Mouse (Mus musculus) kidney, embryonic 14.5 days (tissue): Measurements from ENCODE around the gene Slc12a8. TPM values are rescaled to one million over a fixed set of nuclear protein-coding genes. Genes with fewer than 3 reads are reported as not detected.

Source experiments
- ATAC-seq: fragments of 200-750 bp; cut with Nextera tagmentation; 2 replicates; pipeline ENCODE4 v1.8.0; 2017; ENCODE audit warnings: moderate number of reproducible peaks, mild to moderate bottlenecking, moderate TSS enrichment, moderate library complexity; ENCODE audit not compliant: low FRiP score, low TSS enrichment
- H3K27ac ChIP-seq: fragments of 300-500 bp; sonication (generic); 2 replicates; pipeline ENCODE4 v1.5.1; 2014; ENCODE audit warnings: low read depth, mild to moderate bottlenecking, low read length, moderate library complexity, mixed read lengths
- H3K27me3 ChIP-seq: fragments of 300-500 bp; sonication (generic); 2 replicates; pipeline ENCODE4 v1.6.1; 2014; ENCODE audit warnings: mild to moderate bottlenecking, low read length; ENCODE audit not compliant: control insufficient read depth, insufficient read depth
- H3K36me3 ChIP-seq: fragments of 300-500 bp; sonication (generic); 2 replicates; pipeline ENCODE4 v1.6.1; 2014; ENCODE audit warnings: low read length, mixed read lengths; ENCODE audit not compliant: control insufficient read depth, insufficient read depth
- H3K4me1 ChIP-seq: fragments of 300-500 bp; sonication (generic); 2 replicates; pipeline ENCODE4 v1.6.1; 2014; ENCODE audit warnings: low read length, mixed read lengths; ENCODE audit not compliant: control insufficient read depth, insufficient read depth
- H3K4me2 ChIP-seq: fragments of 300-500 bp; sonication (generic); replicated peaks from 2 replicates; pipeline ENCODE4 v1.6.1; 2014; ENCODE audit warnings: low read depth, mild to moderate bottlenecking, low read length
- H3K4me3 ChIP-seq: fragments of 300-500 bp; sonication (generic); 2 replicates; pipeline ENCODE4 v1.5.1; 2014; ENCODE audit warnings: mild to moderate bottlenecking, low read length
- H3K9ac ChIP-seq: fragments of 300-500 bp; sonication (generic); 2 replicates; pipeline ENCODE4 v1.6.1; 2014; ENCODE audit warnings: low read depth, mild to moderate bottlenecking, low read length, moderate library complexity
- H3K9me3 ChIP-seq: fragments of 300-500 bp; sonication (generic); 2 replicates; pipeline ENCODE4 v1.6.1; 2016; ENCODE audit warnings: low read length; ENCODE audit not compliant: control insufficient read depth
- WGBS: fragments of 180-500 bp; shearing (Covaris S2); extraction: QIAGEN DNeasy Blood & Tissue Kit; methylation state at CpG from one replicate; pipeline ENCODE4 v1.1.7; 2014; 5-methylcytosine and 5-hydroxymethylcytosine counted together
- polyA plus RNA-seq: library from polyadenylated mRNA; unstranded; fragments of >200 nt; fragmentation: Nextera tagmentation; extraction: Ambion mirVana; gene quantifications from 2 replicates; pipeline ENCODE4 v1.2.1, GENCODE M21; 2014

Gene Slc12a8
- polyA plus RNA-seq, 1 experiment from 2014 or later: 1.2 TPM

DNA sequence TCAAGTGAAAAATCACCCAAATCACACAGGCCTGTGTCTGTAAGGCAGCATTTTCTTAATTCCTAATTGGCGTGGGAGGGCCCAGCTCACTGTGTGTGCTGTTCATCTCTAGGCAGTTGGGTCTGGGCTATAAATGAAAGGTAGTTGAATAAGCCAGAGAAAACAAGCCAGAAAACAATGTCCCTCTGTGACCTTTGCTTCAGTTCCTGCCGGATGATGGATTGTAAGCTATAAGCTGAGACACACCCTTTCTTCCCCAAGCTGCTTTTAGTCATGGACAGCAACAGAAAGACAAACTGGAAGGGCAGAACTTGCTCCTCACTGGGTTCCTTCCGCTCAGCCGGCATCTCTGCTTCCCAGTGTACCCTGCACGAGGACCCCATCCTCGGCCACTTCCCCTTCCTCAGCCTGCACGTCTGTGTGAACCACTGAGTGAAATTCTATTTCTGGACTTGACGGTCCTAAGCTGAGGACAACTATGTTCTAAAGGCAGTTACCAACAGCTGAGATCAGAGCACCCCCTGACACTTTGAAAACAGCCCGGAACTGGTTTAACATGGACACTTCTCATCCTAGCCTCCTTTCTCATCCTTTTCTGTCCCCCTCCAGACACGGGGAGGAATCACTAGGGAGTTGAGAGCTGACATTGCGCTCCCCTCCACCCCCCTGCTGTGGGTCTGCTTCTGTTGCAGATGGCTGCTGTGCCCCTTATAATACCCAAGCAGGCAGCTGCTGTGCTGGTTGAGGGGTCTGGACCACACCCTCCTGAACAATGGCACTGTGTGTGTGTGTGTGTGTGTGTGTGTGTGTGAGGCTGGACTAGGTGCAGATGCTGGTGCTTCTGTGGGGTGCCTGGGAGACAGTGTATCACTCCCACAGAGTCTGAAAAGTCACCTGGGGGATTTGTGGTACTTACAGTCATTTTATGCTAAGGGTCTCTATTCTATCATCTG, 12.7 kb downstream of the Slc12a8 start:
- H3K36me3 ChIP-seq: no peaks in the 10 kb centered on the region
- WGBS: 66% methylated on average over 11 of the region's 11 CpGs
- no peak overlapping the region for H3K4me3 ChIP-seq
- no peak overlapping the region for H3K9ac ChIP-seq
- H3K27ac ChIP-seq: peak overlapping the region; percentile 70; the same call in 1 of the 2 replicates
- no peak overlapping the region for H3K4me2 ChIP-seq
- H3K27me3 ChIP-seq: no peaks in the 10 kb centered on the region
- H3K4me1 ChIP-seq: peaks cover 11% of the 10 kb centered on the region; the same call in 1 of the 2 replicates
- ATAC-seq: peak; percentile 59; the same call in 1 of the 2 replicates
- peaks cover 7% of the 10 kb centered on the region; the same call in 1 of the 2 replicates for H3K9me3 ChIP-seq

DNA sequence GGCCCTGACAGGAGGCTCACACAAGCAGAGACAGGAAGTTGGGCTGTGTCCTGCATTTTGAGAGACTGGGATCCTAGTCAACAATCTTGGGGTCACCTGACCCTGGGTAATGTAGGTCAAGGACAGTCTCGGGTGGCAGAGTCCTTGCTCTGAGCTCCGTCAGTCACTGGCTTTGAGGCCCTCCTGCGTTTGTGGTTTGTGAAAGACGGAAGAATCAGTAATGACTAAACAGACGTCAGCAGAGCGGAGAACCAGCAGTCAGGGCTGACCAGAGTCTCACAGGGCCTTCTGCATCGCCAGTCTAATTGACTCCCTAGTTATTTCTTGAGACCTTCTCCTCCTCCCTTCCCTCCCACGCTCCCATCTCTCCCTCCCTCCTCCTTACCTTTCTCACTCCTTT, 14.1 kb downstream of the Slc12a8 start:
- Histone ChIP-seq H3K27me3 (no peaks in the 10 kb centered on the region), H3K4me3 (no peak overlapping the region), H3K9ac (no peak overlapping the region), H3K4me2 (no peak overlapping the region), H3K36me3 (no peaks in the 10 kb centered on the region), H3K4me1 (peaks cover 11% of the 10 kb centered on the region; the same call in 1 of the 2 replicates), H3K9me3 (peaks cover 7% of the 10 kb centered on the region; the same call in 1 of the 2 replicates), H3K27ac (no peak overlapping the region)
- 55% methylated on average over 8 of the region's 8 CpGs for WGBS
- ATAC-seq: no peak

DNA sequence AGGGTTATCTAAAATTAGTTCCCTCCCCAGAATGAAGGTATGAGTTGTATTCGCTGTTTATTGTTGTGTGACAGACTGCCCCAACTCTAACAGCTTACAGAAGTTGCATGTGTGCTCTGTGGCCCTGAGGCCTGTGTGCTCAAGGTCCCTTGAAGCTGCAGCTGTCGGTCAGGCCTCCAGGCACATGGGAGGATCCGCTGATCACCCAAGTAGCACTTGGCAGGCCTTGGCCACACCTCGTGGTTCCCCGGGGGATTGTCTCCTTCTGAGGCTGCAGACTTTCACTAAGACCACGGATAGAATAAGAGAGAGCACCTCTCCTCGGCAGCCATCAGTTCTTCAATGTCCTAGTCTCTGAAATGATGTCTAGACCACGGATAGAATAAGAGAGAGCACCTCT, 19.3 kb downstream of the Slc12a8 start:
- H3K27me3 ChIP-seq: no peaks in the 10 kb centered on the region
- no peaks in the 10 kb centered on the region for H3K9me3 ChIP-seq
- no peaks in the 10 kb centered on the region; the same call in 1 of the 2 replicates for H3K4me1 ChIP-seq
- no peak overlapping the region for H3K4me2 ChIP-seq
- ATAC-seq: no peak
- H3K9ac ChIP-seq: no peak overlapping the region
- H3K4me3 ChIP-seq: no peak overlapping the region
- no peaks in the 10 kb centered on the region for H3K36me3 ChIP-seq
- 75% methylated on average over 8 of the region's 8 CpGs for WGBS
- no peak overlapping the region for H3K27ac ChIP-seq

DNA sequence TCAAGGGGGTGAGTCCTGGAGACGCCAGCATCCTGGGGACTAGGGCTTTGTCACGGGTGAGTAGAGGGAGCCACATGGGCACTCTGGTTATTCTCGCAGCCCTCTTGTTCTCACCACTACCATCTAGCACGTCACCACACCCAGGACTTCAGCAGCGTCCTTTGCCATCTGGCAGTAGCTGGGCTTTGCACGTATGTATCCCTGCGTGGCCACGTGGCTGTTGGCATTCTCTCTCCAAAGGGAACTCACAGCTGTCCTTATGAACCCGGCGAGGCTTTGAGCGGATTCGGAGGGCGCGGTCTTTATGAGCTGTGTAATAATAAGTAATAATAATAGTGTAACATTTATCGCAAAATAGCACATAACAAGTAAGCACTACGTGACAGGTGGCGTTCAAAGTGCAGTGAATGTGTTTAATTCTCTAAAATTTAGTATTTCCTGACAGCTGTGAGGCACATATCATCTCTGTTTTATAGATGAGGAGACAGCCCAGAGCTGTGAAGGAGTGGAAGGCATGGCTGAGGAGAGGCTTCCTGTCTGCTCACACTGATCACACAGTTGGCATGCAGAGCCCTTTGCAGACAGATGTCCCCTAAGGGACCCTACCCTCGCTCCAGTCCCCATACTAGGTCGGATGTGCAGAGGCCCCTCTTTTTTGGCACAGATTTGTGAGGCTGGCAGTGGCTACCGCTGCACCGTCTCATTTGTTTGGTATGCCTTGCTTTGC, 20.5 kb downstream of the Slc12a8 start:
- Histone ChIP-seq H3K4me3 (no peak overlapping the region), H3K4me2 (no peak overlapping the region), H3K9me3 (no peaks in the 10 kb centered on the region), H3K27me3 (no peaks in the 10 kb centered on the region), H3K27ac (no peak overlapping the region), H3K4me1 (no peaks in the 10 kb centered on the region; the same call in 1 of the 2 replicates), H3K36me3 (no peaks in the 10 kb centered on the region), H3K9ac (no peak overlapping the region)
- WGBS: 72% methylated on average over 21 of the region's 21 CpGs
- no peak for ATAC-seq

DNA sequence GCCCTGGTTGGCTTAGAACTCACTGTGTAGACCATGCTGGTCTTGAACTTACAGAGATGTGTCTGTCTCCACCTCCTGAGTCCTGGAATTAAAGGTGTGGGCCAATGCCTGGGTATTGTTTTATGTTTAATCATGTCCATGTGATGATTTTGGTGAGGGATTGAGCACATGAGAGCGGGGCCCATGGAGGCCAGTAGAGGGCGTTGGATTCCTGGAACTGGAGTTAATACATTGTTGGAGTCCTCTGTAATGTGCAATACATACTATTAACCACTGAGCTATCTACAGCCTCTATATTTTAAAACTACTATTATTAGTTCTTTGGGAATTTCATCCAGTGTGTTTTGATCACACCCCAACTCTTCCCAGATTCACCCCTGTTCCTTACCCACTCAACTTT, 27.2 kb downstream of the Slc12a8 start:
- ATAC-seq: no peak
- H3K4me3 ChIP-seq: no peak overlapping the region
- 0 out of 2 replicates have a peak, but pooled peaks cover 2% of the 10 kb centered on the region for H3K9me3 ChIP-seq
- H3K27ac ChIP-seq: no peak overlapping the region
- H3K4me2 ChIP-seq: no peak overlapping the region
- no peaks in the 10 kb centered on the region for H3K36me3 ChIP-seq
- 100% methylated on average over 2 of the region's 2 CpGs for WGBS
- no peaks in the 10 kb centered on the region for H3K4me1 ChIP-seq
- H3K9ac ChIP-seq: no peak overlapping the region
- no peaks in the 10 kb centered on the region for H3K27me3 ChIP-seq

DNA sequence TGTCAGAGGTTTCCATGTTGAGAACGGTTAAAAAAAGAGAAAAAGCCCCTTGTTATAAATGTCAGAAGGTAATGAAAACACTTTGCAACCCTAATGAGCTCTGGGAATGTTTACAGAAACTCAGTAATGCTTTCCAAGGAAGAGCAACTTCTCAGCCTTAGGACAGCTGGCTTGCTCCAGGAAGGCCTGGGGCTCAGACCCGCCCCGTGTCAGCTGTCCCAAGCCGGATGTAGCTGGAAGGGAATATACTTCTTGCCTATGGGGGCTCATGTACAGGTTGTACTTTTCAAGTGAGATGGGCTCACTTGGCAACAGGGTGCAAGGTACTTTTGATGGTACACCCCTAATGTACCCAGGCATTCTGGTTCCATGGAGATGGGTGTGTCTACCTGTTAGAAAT, 28.4 kb downstream of the Slc12a8 start:
- Histone ChIP-seq H3K27ac (no peak overlapping the region), H3K9ac (no peak overlapping the region), H3K4me2 (no peak overlapping the region), H3K4me1 (no peaks in the 10 kb centered on the region), H3K36me3 (no peaks in the 10 kb centered on the region), H3K9me3 (0 out of 2 replicates have a peak, but pooled peaks cover 2% of the 10 kb centered on the region), H3K27me3 (no peaks in the 10 kb centered on the region), H3K4me3 (no peak overlapping the region)
- ATAC-seq: no peak
- 80% methylated on average over 4 of the region's 4 CpGs for WGBS

DNA sequence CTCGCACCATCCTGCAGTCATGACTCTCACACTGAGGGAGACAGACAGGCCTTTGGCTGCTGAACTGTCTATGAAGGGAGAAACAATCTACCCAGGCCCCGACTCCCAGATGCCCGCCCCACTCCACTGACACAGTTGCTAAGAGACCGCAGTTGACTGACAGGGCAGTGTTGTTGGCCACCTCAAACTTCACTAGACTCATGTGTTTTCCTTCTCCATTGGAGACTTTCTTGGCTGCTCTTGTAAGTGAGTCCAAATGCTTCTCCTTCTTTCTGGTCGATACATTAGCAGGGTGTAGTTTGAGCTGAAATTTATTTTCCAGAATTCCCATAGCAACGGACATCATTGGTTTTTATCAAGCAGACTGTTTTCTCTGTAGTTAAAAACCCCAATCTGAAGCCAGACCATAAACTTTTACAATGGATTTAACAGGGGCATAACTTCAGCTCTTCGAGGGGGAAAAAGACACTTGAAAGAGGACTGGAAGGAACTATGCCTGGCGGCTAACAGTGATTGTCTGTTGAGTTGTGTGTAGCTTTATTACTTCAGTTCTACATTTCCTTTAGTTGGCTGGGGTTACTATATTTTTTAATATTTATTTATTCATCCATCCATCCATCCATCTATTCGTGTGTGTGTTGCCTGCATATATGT, 36.7 kb downstream of the Slc12a8 start:
- no peaks in the 10 kb centered on the region for H3K4me1 ChIP-seq
- no peak overlapping the region for H3K27ac ChIP-seq
- H3K9me3 ChIP-seq: no peaks in the 10 kb centered on the region
- no peaks in the 10 kb centered on the region for H3K36me3 ChIP-seq
- no peak overlapping the region for H3K4me3 ChIP-seq
- 43% methylated on average over 9 of the region's 9 CpGs for WGBS
- no peak overlapping the region for H3K9ac ChIP-seq
- ATAC-seq: peak; percentile 73
- no peak overlapping the region for H3K4me2 ChIP-seq
- no peaks in the 10 kb centered on the region for H3K27me3 ChIP-seq

DNA sequence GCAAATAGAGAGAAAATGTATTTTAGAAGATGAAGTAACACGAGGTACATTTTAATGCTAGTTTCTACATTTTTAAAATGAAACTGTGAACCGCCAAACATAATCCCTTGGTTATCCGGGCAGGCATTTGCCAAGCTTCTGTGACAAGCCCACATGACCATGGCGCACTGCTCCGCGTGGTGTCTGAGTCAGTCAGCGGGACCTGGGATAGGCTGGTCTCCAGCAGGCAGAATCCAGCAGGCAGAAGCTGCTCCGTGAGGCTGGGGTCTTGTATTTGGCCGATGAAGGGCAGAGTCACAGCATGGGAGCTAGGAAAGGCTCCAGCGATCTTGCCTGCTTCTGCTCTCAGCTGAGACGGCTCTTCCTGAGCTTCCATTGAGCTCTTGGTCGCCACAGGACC, 41.0 kb downstream of the Slc12a8 start:
- Histone ChIP-seq H3K27ac (no peak overlapping the region), H3K4me3 (no peak overlapping the region), H3K4me2 (no peak overlapping the region), H3K9ac (no peak overlapping the region), H3K36me3 (no peaks in the 10 kb centered on the region), H3K27me3 (no peaks in the 10 kb centered on the region), H3K9me3 (no peaks in the 10 kb centered on the region), H3K4me1 (peaks cover 12% of the 10 kb centered on the region; the same call in 1 of the 2 replicates)
- ATAC-seq: no peak
- WGBS: 91% methylated on average over 12 of the region's 12 CpGs
